Mouse (Mus musculus) lung, embryonic 16.5 days (tissue): ENCODE measurements around the gene Aim2. TPM values are rescaled to one million over a fixed set of nuclear protein-coding genes. Genes with fewer than 3 reads are reported as not detected.

Experiments
- ATAC-seq: fragments of 200-750 bp; cut with Nextera tagmentation; 2 replicates; pipeline ENCODE4 v1.8.0; 2017; ENCODE audit warnings: low read depth, mild to moderate bottlenecking, moderate library complexity
- H3K27ac ChIP-seq: fragments of 300-500 bp; sonication (generic); 2 replicates; pipeline ENCODE4 v1.5.1; 2014; ENCODE audit warnings: mild to moderate bottlenecking, control low read depth, low read length
- H3K27me3 ChIP-seq: fragments of 300-500 bp; sonication (generic); 2 replicates; pipeline ENCODE4 v1.6.1; 2014; ENCODE audit warnings: low read depth, low read length, mixed read lengths; ENCODE audit not compliant: control insufficient read depth, insufficient read depth
- H3K36me3 ChIP-seq: fragments of 300-500 bp; sonication (generic); 2 replicates; pipeline ENCODE4 v1.6.1; 2014; ENCODE audit warnings: low read length; ENCODE audit not compliant: control insufficient read depth, insufficient read depth
- H3K4me1 ChIP-seq: fragments of 300-500 bp; sonication (generic); replicated peaks from 2 replicates; pipeline ENCODE4 v1.6.1; 2014; ENCODE audit warnings: low read length, mixed read lengths; ENCODE audit not compliant: control insufficient read depth, insufficient read depth
- H3K4me2 ChIP-seq: fragments of 300-500 bp; sonication (generic); 2 replicates; pipeline ENCODE4 v1.6.1; 2014; ENCODE audit warnings: low read depth, low read length, control low read depth
- H3K4me3 ChIP-seq: fragments of 300-500 bp; sonication (generic); 2 replicates; pipeline ENCODE4 v1.5.1; 2014; ENCODE audit warnings: mild to moderate bottlenecking, low read length, control low read depth
- H3K9ac ChIP-seq: fragments of 300-500 bp; sonication (generic); 2 replicates; pipeline ENCODE4 v1.6.1; 2014; ENCODE audit warnings: low read length, control low read depth
- H3K9me3 ChIP-seq: fragments of 300-500 bp; sonication (generic); 2 replicates; pipeline ENCODE4 v1.6.1; 2016; ENCODE audit warnings: low read length; ENCODE audit not compliant: control insufficient read depth
- WGBS: fragments of 180-500 bp; shearing (Covaris S2); extraction: QIAGEN DNeasy Blood & Tissue Kit; methylation state at CpG from one replicate; pipeline ENCODE4 v1.1.7; 2014; 5-methylcytosine and 5-hydroxymethylcytosine counted together
- polyA plus RNA-seq: library from polyadenylated mRNA; unstranded; fragments of >200 nt; fragmentation: Nextera tagmentation; extraction: Ambion mirVana; gene quantifications from 2 replicates; pipeline ENCODE4 v1.2.1, GENCODE M21; 2015

Aim2 gene
- polyA plus RNA-seq, 1 experiment from 2014 or later: 1.3 TPM

GRCm38 (mm10) chr1:173404696-173405309 lies 54.1 kb downstream of the Aim2 start:
- no peak for ATAC-seq
- H3K9me3 ChIP-seq: no peaks in the 10 kb centered on the region
- no peaks in the 10 kb centered on the region for H3K4me1 ChIP-seq
- no peaks in the 10 kb centered on the region for H3K36me3 ChIP-seq
- H3K4me3 ChIP-seq: no peak overlapping the region
- no peak overlapping the region for H3K9ac ChIP-seq
- H3K4me2 ChIP-seq: no peak overlapping the region
- H3K27ac ChIP-seq: no peak overlapping the region
- H3K27me3 ChIP-seq: no peaks in the 10 kb centered on the region
- WGBS: 84% methylated on average over 5 of the region's 5 CpGs

GRCm38 (mm10) chr1:173409066-173409465 lies 58.4 kb downstream of the Aim2 start:
- ATAC-seq: no peak

GRCm38 (mm10) chr1:173411863-173412262 lies 61.2 kb downstream of the Aim2 start:
- no peak overlapping the region for H3K27ac ChIP-seq
- no peaks in the 10 kb centered on the region for H3K27me3 ChIP-seq
- ATAC-seq: no peak
- H3K9me3 ChIP-seq: no peaks in the 10 kb centered on the region
- no peak overlapping the region for H3K9ac ChIP-seq
- WGBS: 78% methylated on average over 4 of the region's 4 CpGs
- no peaks in the 10 kb centered on the region for H3K4me1 ChIP-seq
- no peak overlapping the region for H3K4me3 ChIP-seq
- H3K4me2 ChIP-seq: no peak overlapping the region
- no peaks in the 10 kb centered on the region for H3K36me3 ChIP-seq

More at GRCm38 (mm10) chr1:173409066-173409465, 58.4 kb downstream of the Aim2 start:
- no peaks in the 10 kb centered on the region for H3K36me3 ChIP-seq
- no peaks in the 10 kb centered on the region for H3K9me3 ChIP-seq
- no peak overlapping the region for H3K27ac ChIP-seq
- no peaks in the 10 kb centered on the region for H3K27me3 ChIP-seq
- no peak overlapping the region for H3K4me2 ChIP-seq
- no peak overlapping the region for H3K4me3 ChIP-seq
- H3K4me1 ChIP-seq: no peaks in the 10 kb centered on the region
- no peak overlapping the region for H3K9ac ChIP-seq

- H3K36me3 ChIP-seq: no peaks in the 10 kb centered on the region
- no peak overlapping the region for H3K4me3 ChIP-seq
- no peaks in the 10 kb centered on the region for H3K4me1 ChIP-seq
- no peaks in the 10 kb centered on the region for H3K9me3 ChIP-seq
- H3K27ac ChIP-seq: no peak overlapping the region
- no peak for ATAC-seq
- H3K4me2 ChIP-seq: no peak overlapping the region
- no peak overlapping the region for H3K9ac ChIP-seq
- no peaks in the 10 kb centered on the region for H3K27me3 ChIP-seq
- WGBS: 69% methylated on average over 3 of the region's 3 CpGs
These were observed 64.0 kb downstream of the Aim2 start for GRCm38 (mm10) chr1:173414631-173415030.

GRCm38 (mm10) chr1:173418516-173418915 lies 67.8 kb downstream of the Aim2 start:
- Histone ChIP-seq H3K4me2 (no peak overlapping the region), H3K4me3 (no peak overlapping the region), H3K36me3 (no peaks in the 10 kb centered on the region), H3K9me3 (no peaks in the 10 kb centered on the region), H3K4me1 (no peaks in the 10 kb centered on the region), H3K9ac (no peak overlapping the region), H3K27ac (no peak overlapping the region), H3K27me3 (no peaks in the 10 kb centered on the region)
- no peak for ATAC-seq
- 75% methylated on average over 3 of the region's 3 CpGs for WGBS

GRCm38 (mm10) chr1:173418936-173419621 lies 68.4 kb downstream of the Aim2 start:
- Histone ChIP-seq H3K9ac (no peak overlapping the region), H3K36me3 (no peaks in the 10 kb centered on the region), H3K27me3 (no peaks in the 10 kb centered on the region), H3K27ac (no peak overlapping the region), H3K4me2 (no peak overlapping the region), H3K4me1 (no peaks in the 10 kb centered on the region), H3K9me3 (no peaks in the 10 kb centered on the region), H3K4me3 (no peak overlapping the region)
- 82% methylated on average over 1 of the region's 1 CpGs for WGBS
- ATAC-seq: 0 out of 2 replicates have a peak, but pooled peaks have one; percentile 20

GRCm38 (mm10) chr1:173420374-173420773 lies 69.7 kb downstream of the Aim2 start:
- ATAC-seq: no peak
- Histone ChIP-seq H3K4me1 (no peaks in the 10 kb centered on the region), H3K4me3 (no peak overlapping the region), H3K4me2 (no peak overlapping the region), H3K9me3 (no peaks in the 10 kb centered on the region), H3K27me3 (no peaks in the 10 kb centered on the region), H3K27ac (no peak overlapping the region), H3K36me3 (no peaks in the 10 kb centered on the region), H3K9ac (no peak overlapping the region)
- WGBS: 68% methylated on average over 6 of the region's 6 CpGs

GRCm38 (mm10) chr1:173426345-173426744 lies 75.7 kb downstream of the Aim2 start:
- no peak for ATAC-seq
- Histone ChIP-seq H3K9me3 (no peaks in the 10 kb centered on the region), H3K4me3 (no peak overlapping the region), H3K27me3 (no peaks in the 10 kb centered on the region), H3K36me3 (no peaks in the 10 kb centered on the region), H3K27ac (no peak overlapping the region), H3K9ac (no peak overlapping the region), H3K4me2 (no peak overlapping the region), H3K4me1 (no peaks in the 10 kb centered on the region)
- WGBS: 72% methylated on average over 2 of the region's 2 CpGs

- 71% methylated on average over 8 of the region's 8 CpGs for whole genome bisulfite sequencing
- H3K4me1 ChIP-seq: no peaks in the 10 kb centered on the region
- H3K9ac ChIP-seq: no peak overlapping the region
- H3K4me3 ChIP-seq: no peak overlapping the region
- H3K9me3 ChIP-seq: no peaks in the 10 kb centered on the region
- ATAC-seq: no peak
- H3K4me2 ChIP-seq: no peak overlapping the region
- no peak overlapping the region for H3K27ac ChIP-seq
- no peaks in the 10 kb centered on the region for H3K36me3 ChIP-seq
- H3K27me3 ChIP-seq: no peaks in the 10 kb centered on the region
These were observed 76.7 kb downstream of the Aim2 start for GRCm38 (mm10) chr1:173427385-173427784.
